Mouse (Mus musculus) neural tube, embryonic 13.5 days (tissue): ENCODE results near the gene Ntsr2. TPM values are rescaled to one million over a fixed set of nuclear protein-coding genes. Genes with fewer than 3 reads are reported as not detected.
A peak's percentile ranks its signal among the peaks of the same experiment; 100 is the strongest.

Source experiments
- ATAC-seq: fragments of 200-750 bp; cut with Nextera tagmentation; 2 replicates; pipeline ENCODE4 v1.8.0; 2017; ENCODE audit warnings: low read depth, mild to moderate bottlenecking, moderate TSS enrichment, moderate library complexity
- H3K27ac ChIP-seq: fragments of 300-500 bp; sonication (generic); replicated peaks from 2 replicates; pipeline ENCODE4 v1.5.1; 2015; ENCODE audit warnings: moderate library complexity, mild to moderate bottlenecking, inconsistent platforms
- H3K27me3 ChIP-seq: fragments of 300-500 bp; sonication (generic); 2 replicates; pipeline ENCODE4 v1.6.1; 2015; ENCODE audit warnings: mild to moderate bottlenecking, inconsistent platforms
- H3K36me3 ChIP-seq: fragments of 300-500 bp; sonication (generic); 2 replicates; pipeline ENCODE4 v1.6.1; 2015; ENCODE audit warnings: mild to moderate bottlenecking, inconsistent platforms
- H3K4me1 ChIP-seq: fragments of 300-500 bp; sonication (generic); replicated peaks from 2 replicates; pipeline ENCODE4 v1.6.1; 2015; ENCODE audit warnings: inconsistent platforms
- H3K4me2 ChIP-seq: fragments of 300-500 bp; sonication (generic); 2 replicates; pipeline ENCODE4 v1.6.1; 2015; ENCODE audit warnings: inconsistent platforms, mild to moderate bottlenecking, moderate library complexity
- H3K4me3 ChIP-seq: fragments of 300-500 bp; sonication (generic); 2 replicates; pipeline ENCODE4 v1.5.1; 2015; ENCODE audit warnings: mild to moderate bottlenecking, inconsistent platforms
- H3K9ac ChIP-seq: fragments of 300-500 bp; sonication (generic); 2 replicates; pipeline ENCODE4 v1.6.1; 2015; ENCODE audit warnings: moderate library complexity, mild to moderate bottlenecking, inconsistent platforms
- H3K9me3 ChIP-seq: fragments of 300-500 bp; sonication (generic); 2 replicates; pipeline ENCODE4 v1.6.1; 2016; ENCODE audit warnings: inconsistent platforms
- WGBS: fragments of 180-500 bp; shearing (Covaris S2); methylation state at CpG from one replicate; pipeline ENCODE4 v1.1.7; 2015; 5-methylcytosine and 5-hydroxymethylcytosine counted together
- polyA plus RNA-seq: library from polyadenylated mRNA; unstranded; fragments of >200 nt; fragmentation: Nextera tagmentation; extraction: Ambion mirVana; gene quantifications from 2 replicates; pipeline ENCODE4 v1.2.1, GENCODE M21; 2015

Gene Ntsr2
- polyA plus RNA-seq, 1 experiment from 2014 or later = 0.73 TPM

GRCm38 (mm10) chr12:16634075-16634813, 18.9 kb upstream of the Ntsr2 start:
- WGBS = 59% methylated on average over 14 of the region's 14 CpGs
- Histone ChIP-seq H3K4me3 (no peak overlapping the region), H3K9ac (no peak overlapping the region), H3K27ac (no peak overlapping the region), H3K36me3 (no peaks in the 10 kb centered on the region), H3K4me1 (no peaks in the 10 kb centered on the region), H3K4me2 (no peak overlapping the region), H3K27me3 (no peaks in the 10 kb centered on the region), H3K9me3 (no peaks in the 10 kb centered on the region)
- ATAC-seq = 0 out of 2 replicates have a peak, but pooled peaks have one; percentile 23

GRCm38 (mm10) chr12:16635816-16636215, 17.4 kb upstream of the Ntsr2 start:
- no peak overlapping the region for H3K27ac ChIP-seq
- no peaks in the 10 kb centered on the region for H3K36me3 ChIP-seq
- no peaks in the 10 kb centered on the region for H3K9me3 ChIP-seq
- no peak for ATAC-seq
- H3K4me1 ChIP-seq = no peaks in the 10 kb centered on the region
- no peak overlapping the region for H3K4me3 ChIP-seq
- no peaks in the 10 kb centered on the region for H3K27me3 ChIP-seq
- no peak overlapping the region for H3K4me2 ChIP-seq
- WGBS = 77% methylated on average over 6 of the region's 6 CpGs
- no peak overlapping the region for H3K9ac ChIP-seq

DNA sequence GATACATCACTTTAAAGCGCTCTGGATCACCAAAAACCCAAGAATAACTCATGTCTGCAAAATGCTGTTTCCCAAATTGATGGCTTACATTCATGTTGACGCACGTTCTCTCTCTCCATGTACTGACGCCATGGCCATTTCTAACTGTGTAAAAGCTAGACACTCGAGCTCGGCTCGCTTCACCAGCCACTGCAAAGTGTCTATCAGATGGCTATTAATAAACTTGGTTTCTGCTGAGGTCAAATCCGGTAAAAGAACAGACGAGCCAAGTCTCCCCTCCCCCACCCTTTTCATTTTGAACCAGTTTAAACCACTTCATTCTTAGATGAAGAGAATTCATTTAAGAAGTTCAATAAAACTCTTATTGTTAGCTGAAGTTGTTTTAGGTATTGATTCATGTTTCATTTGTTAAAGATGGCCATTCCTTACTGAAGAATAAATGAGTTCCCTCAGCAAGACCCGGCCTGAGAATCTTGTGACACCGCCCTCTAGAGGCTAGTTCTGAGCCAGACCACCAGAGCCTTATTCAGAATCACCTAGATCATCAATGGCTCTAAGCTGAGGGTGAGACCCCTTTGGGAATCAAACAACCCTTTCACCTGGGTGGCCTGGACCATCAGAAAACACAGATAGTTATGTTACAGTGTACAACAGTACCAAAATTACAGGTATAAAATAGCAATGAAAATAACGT, 14.0 kb upstream of the Ntsr2 start:
- Histone ChIP-seq H3K36me3 (no peaks in the 10 kb centered on the region), H3K4me3 (no peak overlapping the region), H3K27ac (no peak overlapping the region), H3K4me2 (no peak overlapping the region), H3K27me3 (no peaks in the 10 kb centered on the region), H3K4me1 (peaks cover 12% of the 10 kb centered on the region), H3K9ac (no peak overlapping the region), H3K9me3 (no peaks in the 10 kb centered on the region)
- 74% methylated on average over 12 of the region's 12 CpGs for WGBS
- no peak for ATAC-seq

DNA sequence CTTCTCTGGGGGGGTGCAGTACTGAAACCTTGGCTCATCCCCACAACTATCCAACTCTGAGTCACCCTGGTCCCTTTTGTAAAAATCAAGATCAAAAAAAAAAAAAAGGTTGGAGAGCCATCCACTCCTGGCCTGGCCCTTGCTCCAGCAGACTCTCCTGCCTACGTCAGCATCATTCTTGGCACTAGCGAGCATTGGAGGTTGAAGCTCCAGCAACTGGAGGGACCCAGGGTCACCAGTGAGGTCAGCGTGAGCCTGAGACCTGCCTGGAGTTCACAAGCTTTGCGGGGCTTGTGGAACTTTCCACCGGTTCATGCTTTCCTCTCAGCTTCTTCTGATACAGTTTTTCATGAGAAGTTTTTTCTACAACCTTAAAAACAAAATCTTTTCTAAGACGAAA, 13.1 kb upstream of the Ntsr2 start:
- WGBS = 86% methylated on average over 6 of the region's 6 CpGs
- H3K9ac ChIP-seq = no peak overlapping the region
- H3K4me3 ChIP-seq = no peak overlapping the region
- no peaks in the 10 kb centered on the region for H3K9me3 ChIP-seq
- peaks cover 19% of the 10 kb centered on the region for H3K4me1 ChIP-seq
- no peak for ATAC-seq
- H3K27ac ChIP-seq = no peak overlapping the region
- no peaks in the 10 kb centered on the region for H3K27me3 ChIP-seq
- H3K4me2 ChIP-seq = no peak overlapping the region
- H3K36me3 ChIP-seq = no peaks in the 10 kb centered on the region

- Histone ChIP-seq H3K4me3 (no peak overlapping the region), H3K4me1 (peaks cover 19% of the 10 kb centered on the region), H3K4me2 (no peak overlapping the region), H3K9ac (no peak overlapping the region), H3K36me3 (no peaks in the 10 kb centered on the region), H3K27me3 (no peaks in the 10 kb centered on the region), H3K9me3 (no peaks in the 10 kb centered on the region), H3K27ac (no peak overlapping the region)
- WGBS = 60% methylated on average over 5 of the region's 5 CpGs
- ATAC-seq = no peak
These were observed 11.2 kb upstream of the Ntsr2 start for GRCm38 (mm10) chr12:16642000-16642399.

DNA sequence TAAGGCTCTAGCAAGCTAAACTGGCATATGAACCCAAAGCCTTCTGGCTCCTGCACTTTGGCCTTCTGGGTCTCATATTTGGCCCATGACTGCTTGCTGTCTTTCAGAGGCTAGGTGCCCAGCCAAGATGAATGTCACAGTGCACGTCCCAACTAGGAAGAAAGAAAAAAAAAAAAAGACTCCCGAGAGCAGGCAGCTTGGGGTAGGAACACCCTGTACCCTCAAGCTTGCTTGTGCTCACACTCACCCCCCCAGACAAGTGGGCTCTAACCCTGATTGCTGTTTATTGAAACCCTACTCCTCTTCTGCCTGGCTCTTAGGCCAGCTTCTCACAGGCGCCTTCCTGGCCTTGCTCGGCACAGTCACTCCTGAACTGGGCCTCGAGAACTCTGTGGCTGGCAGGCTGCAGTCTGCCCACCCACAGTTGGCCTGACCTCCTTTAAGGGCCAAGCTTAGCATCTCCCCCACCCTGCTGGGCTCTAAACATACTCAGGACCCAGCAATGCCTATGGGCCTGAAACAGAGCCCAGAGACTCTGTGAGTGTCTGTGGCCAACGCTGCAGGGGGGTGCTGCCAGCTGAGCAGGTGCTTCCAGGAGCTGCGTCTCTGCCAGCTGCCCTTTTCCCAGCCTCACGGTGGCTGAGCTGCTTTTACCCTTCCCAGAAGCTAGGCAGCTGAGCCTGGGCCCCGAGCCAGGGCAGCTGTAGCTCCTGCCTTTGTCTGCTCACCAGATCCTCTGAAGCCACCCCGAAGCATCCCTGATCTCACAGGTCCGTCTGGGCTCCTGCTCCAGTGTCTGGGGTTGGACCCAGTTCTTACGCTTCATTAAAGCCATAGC, 9.5 kb upstream of the Ntsr2 start:
- ATAC-seq = peak; percentile 92
- Histone ChIP-seq H3K4me2 (no peak overlapping the region), H3K9me3 (no peaks in the 10 kb centered on the region), H3K4me3 (no peak overlapping the region), H3K36me3 (no peaks in the 10 kb centered on the region), H3K27ac (peak overlapping the region; percentile 59), H3K9ac (peak overlapping the region; percentile 27; the same call in 1 of the 2 replicates), H3K27me3 (no peaks in the 10 kb centered on the region), H3K4me1 (peaks cover 19% of the 10 kb centered on the region)
- WGBS = 34% methylated on average over 12 of the region's 12 CpGs

DNA sequence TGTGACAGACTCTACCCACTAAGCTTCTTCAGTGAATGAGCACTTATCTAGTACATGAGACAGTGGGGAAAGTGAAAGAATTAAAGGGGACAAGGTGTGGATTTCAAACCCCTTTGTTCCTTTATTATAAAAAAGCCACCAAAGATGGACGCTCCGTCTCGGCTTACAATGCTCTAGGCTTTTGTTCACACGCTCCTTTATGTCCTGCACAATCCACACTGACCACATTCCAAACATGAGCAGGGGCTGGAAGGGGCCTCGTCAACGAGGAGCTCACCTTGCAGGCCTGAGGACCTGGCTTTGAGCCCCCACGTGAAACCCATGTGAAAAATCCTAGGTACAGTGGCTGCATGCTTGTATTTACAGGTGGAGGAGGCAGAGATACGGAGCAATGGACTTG, 8.5 kb upstream of the Ntsr2 start:
- Histone ChIP-seq H3K4me1 (peaks cover 19% of the 10 kb centered on the region), H3K27me3 (no peaks in the 10 kb centered on the region), H3K9ac (no peak overlapping the region), H3K27ac (peak overlapping the region; percentile 59; the same call in 1 of the 2 replicates), H3K4me3 (no peak overlapping the region), H3K9me3 (no peaks in the 10 kb centered on the region), H3K4me2 (no peak overlapping the region), H3K36me3 (no peaks in the 10 kb centered on the region)
- ATAC-seq = no peak
- 45% methylated on average over 8 of the region's 8 CpGs for WGBS

DNA sequence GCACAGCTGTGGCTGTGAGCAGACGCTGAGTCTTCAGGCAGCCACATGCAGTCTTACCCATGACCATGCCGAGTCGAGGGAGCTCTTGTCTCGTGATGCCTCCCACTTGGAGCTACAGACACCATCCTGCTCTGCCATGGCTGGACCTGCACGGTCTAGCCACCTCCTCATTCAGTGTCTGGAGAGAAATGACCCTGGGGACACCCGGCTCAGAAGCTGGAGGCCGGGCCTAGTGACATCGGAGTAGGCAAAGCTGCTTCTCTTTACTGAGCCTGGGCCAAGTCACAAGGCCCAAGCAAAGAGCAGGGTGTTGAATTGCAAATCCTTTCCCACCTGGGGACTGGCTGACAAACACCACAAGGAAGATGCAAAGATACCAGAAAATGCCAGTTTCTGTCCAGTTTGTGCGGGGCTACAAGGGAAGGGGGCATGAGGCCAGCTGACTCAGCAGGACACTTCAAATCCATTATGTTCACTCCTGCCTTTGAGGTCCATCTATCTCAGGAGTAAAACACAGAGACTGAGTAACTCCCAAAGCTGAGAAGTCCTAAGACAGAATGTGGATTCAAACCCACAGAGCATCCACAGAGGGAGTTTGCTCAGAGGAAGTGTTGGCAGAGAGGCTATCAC, 6.3 kb upstream of the Ntsr2 start:
- H3K9ac ChIP-seq = no peak overlapping the region
- WGBS = 57% methylated on average over 9 of the region's 9 CpGs
- H3K36me3 ChIP-seq = no peaks in the 10 kb centered on the region
- H3K27me3 ChIP-seq = peaks cover 6% of the 10 kb centered on the region; the same call in 1 of the 2 replicates
- H3K27ac ChIP-seq = no peak overlapping the region
- H3K9me3 ChIP-seq = no peaks in the 10 kb centered on the region
- H3K4me1 ChIP-seq = peaks cover 19% of the 10 kb centered on the region
- no peak overlapping the region for H3K4me2 ChIP-seq
- no peak for ATAC-seq
- H3K4me3 ChIP-seq = no peak overlapping the region

- Histone ChIP-seq H3K9ac (no peak overlapping the region), H3K4me1 (peaks cover 19% of the 10 kb centered on the region), H3K4me3 (no peak overlapping the region), H3K9me3 (no peaks in the 10 kb centered on the region), H3K27ac (no peak overlapping the region), H3K4me2 (no peak overlapping the region), H3K36me3 (no peaks in the 10 kb centered on the region), H3K27me3 (peaks cover 19% of the 10 kb centered on the region)
- 92% methylated on average over 6 of the region's 6 CpGs for WGBS
- ATAC-seq = no peak
These were observed 4.9 kb upstream of the Ntsr2 start for GRCm38 (mm10) chr12:16648273-16648672.

DNA sequence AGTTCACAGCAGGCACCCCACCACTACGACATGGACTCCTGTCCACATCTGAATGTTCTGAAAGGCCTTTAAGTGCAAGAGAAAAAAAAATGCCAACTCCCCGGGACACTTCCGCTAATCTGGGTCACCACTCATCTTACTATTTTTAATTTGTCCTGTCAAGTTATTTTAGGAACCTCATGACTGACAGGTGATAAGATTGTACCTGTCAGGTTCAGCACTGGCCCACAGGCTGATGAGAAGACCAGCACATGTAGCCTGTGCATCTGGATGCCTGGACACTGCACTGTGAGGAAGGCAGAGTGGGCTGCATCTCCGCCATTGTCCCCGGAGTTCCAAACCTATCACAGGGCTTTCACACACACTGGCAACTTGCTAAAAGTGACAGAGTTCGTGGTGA, 3.4 kb upstream of the Ntsr2 start:
- 88% methylated on average over 6 of the region's 6 CpGs for WGBS
- ATAC-seq = no peak

GRCm38 (mm10) chr12:16655604-16656003, 2.4 kb downstream of the Ntsr2 start:
- Histone ChIP-seq H3K9me3 (no peaks in the 10 kb centered on the region), H3K4me3 (no peak overlapping the region), H3K9ac (no peak overlapping the region), H3K27me3 (peaks cover 52% of the 10 kb centered on the region), H3K4me1 (peaks cover 10% of the 10 kb centered on the region), H3K27ac (no peak overlapping the region), H3K36me3 (no peaks in the 10 kb centered on the region), H3K4me2 (no peak overlapping the region)
- 77% methylated on average over 4 of the region's 4 CpGs for WGBS
- no peak for ATAC-seq

More for the DNA sequence above, 3.4 kb upstream of the Ntsr2 start:
- H3K4me1 ChIP-seq = peaks cover 11% of the 10 kb centered on the region
- H3K4me2 ChIP-seq = no peak overlapping the region
- H3K27ac ChIP-seq = no peak overlapping the region
- peaks cover 35% of the 10 kb centered on the region for H3K27me3 ChIP-seq
- no peaks in the 10 kb centered on the region for H3K9me3 ChIP-seq
- H3K36me3 ChIP-seq = no peaks in the 10 kb centered on the region
- H3K4me3 ChIP-seq = no peak overlapping the region
- no peak overlapping the region for H3K9ac ChIP-seq
